Mouse (Mus musculus) liver, adult 2 months (tissue): ENCODE results near the gene Rhno1.

Experiments used
- CTCF ChIP-seq: fragments of 200-500 bp; IDR thresholded peaks from 2 replicates; pipeline ENCODE4 v1.5.1; 2011; ENCODE audit warnings: low read depth, low read length, control low read depth
- POLR2A ChIP-seq: fragments of 200-500 bp; IDR thresholded peaks from 2 replicates; pipeline ENCODE4 v1.6.1; 2011; ENCODE audit warnings: low read length, control low read depth; ENCODE audit not compliant: insufficient read depth; ENCODE audit errors: extremely low read depth

- TF ChIP-seq CTCF (no peak), POLR2A (no peak)
Measured at GRCm38 (mm10) chr6:128410305-128410704, 47.6 kb upstream of the Rhno1 start.
